Mouse (Mus musculus): ENCODE data around the gene Ndufa12.

The Ndufa12 gene

GRCm38 (mm10) chr10:94230172-94230981 lies 31.9 kb downstream of the Ndufa12 start:
- no peak for DNase-seq (ENCODE audit: low read depth)

- DNase-seq (ENCODE audit: low read depth): no peak
These were observed 32.5 kb downstream of the Ndufa12 start for GRCm38 (mm10) chr10:94231025-94231424.

DNA sequence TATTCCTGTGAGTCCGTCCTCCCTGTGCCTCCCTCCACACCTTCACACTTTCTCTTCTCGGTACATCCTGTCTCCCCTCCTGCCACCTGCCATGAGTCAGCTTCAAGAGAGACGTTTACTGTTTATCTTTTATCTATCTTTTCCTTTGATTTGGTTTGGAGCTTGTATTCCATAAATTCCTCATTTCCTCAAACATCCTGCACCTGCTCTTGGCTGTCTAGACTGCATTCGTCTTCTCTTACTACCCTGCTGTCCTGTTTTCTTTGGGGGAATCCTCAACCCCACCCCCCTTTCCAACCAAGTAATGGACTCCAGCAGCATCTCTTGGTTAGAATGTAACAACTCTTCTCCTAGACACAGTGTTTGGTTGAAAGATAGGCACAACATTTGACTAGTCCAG lies 36.7 kb downstream of the Ndufa12 start:
- no peak for DNase-seq (ENCODE audit: low read depth)

DNA sequence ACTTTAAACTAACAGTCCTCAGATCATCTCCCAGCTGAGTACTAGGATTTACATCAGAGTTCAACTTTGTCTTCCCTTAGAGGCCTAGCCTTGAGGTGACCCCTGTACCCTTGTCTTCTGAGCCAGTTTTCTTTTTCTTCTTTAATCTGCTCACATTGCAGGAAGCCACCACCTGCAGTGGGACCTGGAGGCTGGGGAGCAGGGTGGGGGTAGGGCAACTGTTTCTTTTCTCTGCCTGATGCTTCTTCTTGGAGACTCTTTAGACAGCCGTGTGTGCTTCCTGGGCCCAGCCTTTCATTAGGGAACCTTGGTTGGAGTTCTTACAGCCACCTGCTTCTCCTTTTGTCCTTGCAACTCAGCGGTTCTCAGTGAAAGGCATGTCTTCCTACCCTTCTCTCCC lies 42.8 kb downstream of the Ndufa12 start:
- no peak for DNase-seq (ENCODE audit: low read depth)

DNA sequence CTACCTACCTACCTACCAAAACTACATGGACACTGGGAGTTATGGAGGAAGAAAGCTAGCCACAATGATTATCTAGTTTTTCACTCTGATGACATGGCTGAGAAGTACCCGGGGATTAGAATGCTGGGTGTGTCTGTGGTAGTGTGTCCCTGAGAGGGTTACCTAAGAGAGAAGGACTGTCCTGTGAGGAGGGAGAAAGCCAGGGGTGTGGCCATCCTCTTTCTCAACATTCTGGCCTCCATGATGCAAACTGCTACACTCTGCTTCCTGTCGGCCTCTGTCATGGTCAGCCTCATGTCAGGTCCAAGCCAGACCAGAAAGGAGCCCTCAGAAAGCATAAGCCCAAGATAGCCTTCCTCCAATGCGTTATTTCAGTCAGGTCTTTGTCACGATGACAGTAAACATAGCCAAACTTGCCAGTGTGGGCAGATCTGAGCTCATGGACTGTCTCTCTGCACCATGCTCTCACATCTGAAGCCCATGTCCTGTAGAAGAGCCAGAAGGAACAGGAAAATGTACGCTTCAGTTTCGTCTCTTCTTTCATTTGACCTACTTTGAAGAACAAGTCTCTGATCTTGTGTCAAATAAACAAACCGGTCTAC lies 49.3 kb downstream of the Ndufa12 start:
- DNase-seq (ENCODE audit: low read depth): no peak

DNA sequence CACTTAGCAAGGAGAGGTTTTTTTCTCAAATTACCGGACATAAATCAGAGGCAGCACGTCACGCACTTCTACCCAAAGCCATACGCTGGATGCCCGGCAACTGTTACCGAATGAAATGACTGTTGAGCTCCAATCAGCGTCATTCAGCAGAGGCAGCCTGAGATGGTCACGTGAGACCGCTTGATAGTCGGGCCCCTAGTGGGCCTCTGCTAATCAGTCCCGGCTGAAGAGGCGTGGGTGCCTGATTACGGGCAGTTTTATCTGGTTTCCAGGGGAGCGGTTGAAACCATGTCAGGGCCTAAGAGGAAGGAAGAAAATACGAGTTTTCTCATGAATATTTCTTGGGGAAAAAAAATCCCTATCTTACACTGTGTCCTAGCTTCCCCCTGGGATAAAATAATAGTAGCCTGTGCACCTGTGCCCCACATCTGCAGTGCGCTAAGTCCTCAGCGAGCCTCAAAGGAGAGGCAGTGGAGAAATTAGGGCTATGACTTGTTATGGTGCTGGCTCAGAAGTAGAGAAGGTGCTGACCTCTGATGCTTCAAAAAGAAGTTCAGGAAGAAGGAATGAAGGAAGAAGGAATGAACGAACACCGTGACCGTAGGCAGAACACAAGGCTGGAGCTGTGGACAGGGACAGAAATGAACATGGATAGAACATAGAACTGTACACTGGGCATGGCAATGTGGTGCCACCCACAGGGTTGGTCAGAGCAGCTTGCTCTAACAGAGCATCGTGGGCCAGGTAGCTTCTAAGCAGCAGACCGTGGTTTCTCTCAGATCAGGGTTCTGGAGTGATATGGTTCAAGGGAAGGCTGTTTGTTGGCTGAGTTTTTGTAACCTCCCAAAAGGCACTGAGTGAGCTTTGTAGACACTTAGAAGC lies 51.3 kb downstream of the Ndufa12 start:
- DNase-seq (ENCODE audit: low read depth): no peak

GRCm38 (mm10) chr10:94253260-94253807 lies 54.8 kb downstream of the Ndufa12 start:
- DNase-seq (ENCODE audit: low read depth): no peak

GRCm38 (mm10) chr10:94254766-94255165 lies 56.2 kb downstream of the Ndufa12 start:
- no peak for DNase-seq (ENCODE audit: low read depth)

DNA sequence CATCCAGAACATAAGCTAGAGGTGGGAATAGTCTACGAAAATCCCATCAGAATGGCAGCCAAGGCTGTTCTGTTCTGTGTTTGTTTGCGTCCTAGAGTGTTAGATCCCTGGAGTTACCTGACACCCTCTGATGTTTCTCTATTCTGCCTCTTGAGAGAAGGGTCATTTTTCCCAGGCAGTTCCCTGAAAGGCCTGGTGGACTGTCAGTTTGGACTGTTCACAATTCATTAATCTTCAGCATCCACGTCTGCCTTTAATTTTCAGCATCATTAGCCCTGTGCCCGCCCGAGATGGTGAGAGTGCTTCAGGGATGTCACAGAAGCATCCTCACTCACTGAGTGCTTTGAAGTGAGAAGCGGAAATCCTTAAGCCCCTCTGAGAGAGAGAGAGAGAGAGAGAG lies 57.2 kb downstream of the Ndufa12 start:
- DNase-seq (ENCODE audit: low read depth): no peak

- no peak for DNase-seq (ENCODE audit: low read depth)
These were observed 58.0 kb downstream of the Ndufa12 start for GRCm38 (mm10) chr10:94256518-94256917.

DNA sequence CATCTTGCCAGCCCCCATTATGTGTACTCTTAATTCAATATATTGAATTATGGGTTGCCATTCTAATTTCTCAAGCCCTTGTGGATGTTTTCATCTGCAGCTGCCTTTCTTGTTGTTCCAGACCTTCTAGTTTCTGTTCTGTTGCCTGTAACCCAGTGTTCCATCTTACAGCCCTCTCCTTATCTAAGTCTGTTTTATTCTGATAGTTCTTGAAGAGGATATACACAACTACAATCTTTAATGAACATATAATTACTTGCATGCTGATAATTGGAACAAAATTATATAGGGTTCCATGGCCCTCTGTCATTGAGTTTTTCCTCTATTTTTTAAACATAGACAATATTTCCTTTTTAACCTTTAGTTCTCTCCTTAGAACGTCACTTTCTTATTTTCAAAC lies 62.0 kb downstream of the Ndufa12 start:
- no peak for DNase-seq (ENCODE audit: low read depth)

DNA sequence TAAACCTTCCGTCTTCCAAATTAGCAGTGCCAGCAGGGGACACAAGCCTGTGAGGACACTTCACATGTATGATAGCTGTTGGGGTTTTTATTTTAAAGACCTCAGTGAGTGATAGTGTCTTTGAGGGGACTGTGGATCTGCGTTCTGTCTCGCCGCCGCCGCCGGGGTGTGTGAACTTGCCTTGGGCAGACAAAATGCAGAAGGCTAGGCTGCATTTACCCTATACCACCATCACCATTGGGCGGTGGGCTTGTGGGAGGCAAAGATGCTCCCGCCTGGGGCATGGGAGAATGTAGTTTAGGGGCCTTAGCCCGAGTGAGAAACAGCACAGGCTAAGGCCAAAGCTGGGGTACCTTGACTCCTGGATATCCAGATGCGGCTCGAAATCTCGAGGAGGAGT lies 64.1 kb downstream of the Ndufa12 start:
- DNase-seq (ENCODE audit: low read depth): no peak

- DNase-seq (ENCODE audit: low read depth): no peak
These were observed 64.7 kb downstream of the Ndufa12 start for GRCm38 (mm10) chr10:94263211-94263610.

DNA sequence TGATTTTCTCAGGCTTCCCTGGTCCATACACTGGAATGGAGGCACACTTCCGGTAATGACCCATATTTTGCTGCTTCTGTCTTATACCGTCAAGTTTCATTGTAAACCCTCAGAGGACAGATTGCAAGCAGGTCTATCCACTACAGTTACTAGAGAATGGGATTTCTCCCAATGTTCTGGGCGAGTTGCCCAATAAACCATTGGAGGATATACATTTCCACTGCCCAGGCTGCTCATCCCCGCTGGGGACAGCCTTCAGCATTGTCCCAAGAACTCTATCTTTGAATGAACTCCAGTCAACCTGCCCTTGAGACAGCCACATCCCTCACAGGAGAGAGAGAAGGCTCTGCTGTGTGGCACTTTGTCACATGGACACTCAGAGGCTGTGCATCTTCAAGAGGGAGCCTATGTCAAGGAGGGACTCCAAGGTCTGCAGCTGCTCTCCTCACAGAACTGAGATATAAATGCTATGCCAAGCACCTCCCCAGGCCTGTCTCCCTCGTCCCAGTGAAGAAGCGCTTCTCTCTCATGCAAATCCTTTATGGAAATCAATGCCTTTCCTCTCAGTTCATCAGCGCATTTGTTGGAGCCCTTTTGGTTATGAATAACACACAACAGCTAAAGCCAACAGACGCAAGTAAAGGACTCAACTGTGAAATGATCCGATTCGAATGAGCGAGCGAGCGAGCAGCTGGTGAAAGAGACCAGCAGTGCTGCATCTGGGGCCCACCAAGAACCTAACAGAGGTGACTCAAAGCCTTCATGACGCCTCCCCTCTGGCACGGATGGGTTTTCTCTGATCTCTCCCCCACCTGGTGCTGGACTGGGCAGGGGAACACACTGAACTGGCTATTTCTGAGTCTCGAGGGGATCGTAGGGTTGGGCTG lies 67.4 kb downstream of the Ndufa12 start:
- no peak for DNase-seq (ENCODE audit: low read depth)

Measured in naive thymus-derived CD4-positive, alpha-beta T cell, adult 2 months (primary cell).